Mouse (Mus musculus) testis, postnatal 10 days (tissue): ENCODE results near the gene Trex1.
A peak's percentile ranks its signal among the peaks of the same experiment; 100 is the strongest.

Source experiments
- DNase-seq: peaks from one replicate; pipeline ENCODE4 v3.0.0; 2021; ENCODE audit warnings: low spot score

Trex1 gene

GRCm38 (mm10) chr9:109051651-109052489 is 7.7 kb downstream of the Trex1 start:
- peak; percentile 29 for DNase-seq

DNA sequence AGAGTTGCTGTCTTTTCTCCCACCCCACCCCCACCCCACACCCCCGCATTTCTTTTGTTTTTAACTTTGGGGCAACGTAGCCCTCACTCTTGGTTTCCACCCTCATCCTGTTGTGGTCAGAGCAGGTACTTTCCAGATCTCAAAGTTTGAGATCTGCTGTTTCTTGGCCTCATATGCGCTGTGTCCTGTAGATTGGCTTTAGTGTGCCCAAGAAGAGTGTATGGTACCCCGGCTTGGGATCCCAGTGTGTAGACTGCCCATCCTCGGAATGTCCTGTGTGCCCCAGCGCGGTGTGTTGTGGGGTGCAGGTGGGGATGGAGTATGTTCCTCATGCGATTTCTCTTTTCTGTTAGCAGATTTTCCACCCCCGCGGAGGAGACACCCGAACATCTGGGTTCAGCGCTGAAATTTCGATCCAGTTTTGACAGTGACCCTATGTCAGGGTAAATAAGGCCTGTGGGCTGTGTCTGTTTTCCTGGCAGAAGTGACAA is 8.5 kb downstream of the Trex1 start:
- no peak for DNase-seq

DNA sequence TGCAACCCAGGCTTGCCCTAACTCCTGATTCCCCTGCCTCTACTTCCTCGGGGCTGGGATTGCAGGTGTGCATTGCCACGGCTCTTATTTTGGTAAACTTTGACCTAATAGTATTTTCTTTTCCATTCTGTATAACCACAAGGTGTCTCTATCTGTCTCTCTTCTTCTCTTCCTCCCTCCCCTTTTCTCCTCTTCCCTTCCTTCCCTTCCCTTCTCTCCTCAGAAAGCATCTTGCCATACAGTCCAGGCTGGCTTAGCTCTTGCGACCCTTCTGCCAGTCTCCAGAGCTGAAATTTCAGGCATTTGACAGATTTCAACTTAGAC is 8.9 kb downstream of the Trex1 start:
- no peak for DNase-seq

DNA sequence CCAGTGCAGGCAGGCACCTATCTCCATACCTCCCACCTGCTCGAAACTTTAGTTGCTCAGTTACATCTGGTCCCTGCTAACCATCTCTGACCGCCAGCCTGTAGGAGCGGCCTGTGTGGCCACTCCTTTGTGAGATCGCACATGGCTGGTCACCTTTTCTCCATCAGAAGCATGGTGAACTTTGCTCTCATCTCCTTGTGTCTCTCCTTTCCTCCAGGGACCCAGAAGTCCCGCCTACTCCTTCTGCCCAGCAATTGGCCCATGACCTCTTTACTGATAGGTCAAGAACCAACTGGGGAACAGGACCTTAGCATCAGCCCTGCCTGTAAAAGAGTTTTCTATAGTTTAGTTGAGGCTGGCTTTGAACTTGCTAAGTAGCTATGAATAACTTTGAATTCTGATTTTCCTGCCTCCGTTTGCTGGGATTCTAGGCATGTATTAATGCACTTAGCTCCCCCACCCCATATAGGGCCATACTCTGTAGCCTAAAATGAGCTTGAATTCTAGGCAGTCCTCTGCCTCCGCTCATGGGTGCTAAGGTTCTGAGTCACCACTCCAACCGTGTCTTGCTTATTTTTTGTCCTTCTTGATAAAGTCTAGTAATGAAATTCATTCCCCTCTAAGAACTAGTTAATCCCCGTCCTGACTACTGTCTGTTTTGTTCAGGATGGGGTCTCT is 9.4 kb downstream of the Trex1 start:
- peak; percentile 32 for DNase-seq

- no peak for DNase-seq
Measured at GRCm38 (mm10) chr9:109049316-109049715, 10.2 kb downstream of the Trex1 start.

- peak; percentile 69 for DNase-seq
Measured at GRCm38 (mm10) chr9:109046306-109046705, 13.2 kb downstream of the Trex1 start.

GRCm38 (mm10) chr9:109041351-109041750 is 18.2 kb downstream of the Trex1 start:
- no peak for DNase-seq

- DNase-seq, result peak; percentile 39
Measured at GRCm38 (mm10) chr9:109040906-109041305, 18.6 kb downstream of the Trex1 start.

GRCm38 (mm10) chr9:109040216-109040615 is 19.3 kb downstream of the Trex1 start:
- peak; percentile 31 for DNase-seq

DNA sequence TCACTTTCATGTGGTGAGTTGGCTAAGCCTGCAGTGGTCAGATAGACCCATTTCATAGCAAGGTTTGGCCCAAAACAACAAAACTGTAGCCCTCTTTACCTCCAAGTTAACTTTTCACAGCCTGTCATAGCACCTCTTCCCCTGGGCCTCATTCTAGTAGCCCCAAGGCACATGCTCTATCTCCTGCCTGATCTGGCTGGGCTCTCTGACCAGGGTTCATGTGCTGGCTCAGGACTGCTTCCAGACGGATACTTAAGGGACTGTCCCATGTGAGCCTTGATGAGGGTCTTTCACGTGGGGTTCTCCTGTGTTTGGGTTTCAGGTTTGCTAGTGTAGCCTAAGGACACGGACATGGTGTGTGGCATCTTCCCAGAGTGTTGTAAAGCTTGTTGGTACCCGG is 19.9 kb downstream of the Trex1 start:
- DNase-seq, result peak; percentile 35

GRCm38 (mm10) chr9:109038901-109039364 is 20.6 kb downstream of the Trex1 start:
- peak; percentile 67 for DNase-seq

- DNase-seq, result peak; percentile 87
Measured at GRCm38 (mm10) chr9:109038086-109038895, 21.2 kb downstream of the Trex1 start, which contains the start of gene Shisa5. Gene Shisa5, plus strand, starts transcription at chr9:109038565.

GRCm38 (mm10) chr9:109032435-109032834 is 27.1 kb downstream of the Trex1 start:
- no peak for DNase-seq

DNA sequence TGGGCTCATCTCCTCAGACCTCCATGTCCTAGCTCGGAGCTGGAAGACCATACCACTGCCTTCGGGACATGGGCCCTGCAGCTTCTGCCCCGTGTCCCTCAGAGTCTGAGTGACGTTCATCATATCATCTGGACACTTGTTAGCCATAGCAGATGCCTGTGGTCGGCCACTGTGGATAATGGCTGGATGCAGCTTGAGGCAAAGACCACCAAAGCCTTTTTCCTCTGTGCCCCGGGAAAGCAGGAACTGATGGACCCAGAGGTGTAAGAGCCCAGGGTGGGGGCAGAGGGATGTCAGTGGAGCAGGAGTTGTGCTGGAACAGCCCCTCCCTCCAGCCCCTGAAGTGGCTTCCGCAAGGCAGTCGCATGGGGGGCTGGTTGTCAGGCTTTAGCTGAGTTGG is 27.8 kb downstream of the Trex1 start:
- DNase-seq, result peak; percentile 36

DNA sequence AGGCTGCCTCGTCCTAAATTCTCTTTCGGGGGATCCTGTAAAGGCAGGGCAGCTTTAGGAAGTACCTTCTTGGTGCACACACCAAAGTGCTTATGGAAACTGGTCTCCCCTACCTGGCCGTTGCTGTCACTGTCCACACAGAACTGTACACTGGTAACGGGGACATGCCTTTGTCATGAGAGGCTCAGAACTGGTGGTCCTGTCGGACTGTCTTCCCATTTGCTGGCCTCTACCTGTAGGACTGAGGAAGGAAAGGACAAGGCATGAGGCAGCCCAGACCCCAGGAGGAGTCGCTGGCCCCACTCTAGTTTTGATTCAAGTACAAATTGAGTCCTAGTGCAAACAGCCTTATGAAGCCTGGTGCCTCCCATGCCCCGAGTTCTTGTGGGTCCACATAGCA is 28.5 kb downstream of the Trex1 start:
- DNase-seq, result peak; percentile 27

GRCm38 (mm10) chr9:109030312-109030711 is 29.2 kb downstream of the Trex1 start:
- DNase-seq, result no peak

DNA sequence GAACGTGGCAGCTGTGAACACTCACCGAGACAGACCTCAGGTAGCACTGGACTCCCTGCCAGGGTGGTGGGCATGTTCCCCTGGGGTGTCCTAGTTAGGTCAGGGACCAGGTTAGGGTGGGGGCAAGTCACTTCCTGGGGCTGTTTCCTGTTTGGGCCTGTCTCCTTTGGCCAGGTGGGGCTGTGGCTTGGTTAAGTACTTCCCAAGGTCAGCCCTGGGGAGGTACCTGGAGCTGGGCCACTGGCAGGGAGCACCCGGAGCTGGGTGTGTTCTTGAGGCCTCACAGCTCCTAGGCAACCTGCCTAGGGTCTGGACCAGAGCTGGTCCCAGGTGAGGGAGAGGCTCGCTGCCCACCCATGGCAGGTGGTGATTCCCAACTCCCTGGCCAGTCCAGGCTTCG is 30.6 kb downstream of the Trex1 start:
- peak; percentile 41 for DNase-seq

DNA sequence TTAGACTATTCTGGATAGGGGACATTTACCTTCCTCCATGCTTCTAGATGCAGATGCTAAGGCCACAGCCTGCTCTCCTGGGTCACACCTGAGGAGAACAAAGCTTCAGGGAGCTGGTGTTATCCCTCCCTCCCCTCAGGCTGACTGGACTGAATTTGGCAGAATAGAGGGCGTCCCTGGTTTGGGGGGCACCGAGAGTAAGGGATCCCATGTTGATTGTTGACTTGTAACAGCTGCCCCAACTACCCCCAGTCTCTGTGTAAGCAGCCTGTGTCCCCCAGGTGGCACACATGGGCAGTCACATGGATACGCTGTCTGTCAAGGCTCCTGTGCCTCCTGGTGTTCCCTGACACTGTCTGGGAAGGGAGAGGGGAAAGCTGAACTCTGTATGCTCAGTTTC is 31.1 kb downstream of the Trex1 start:
- DNase-seq, result peak; percentile 34

DNA sequence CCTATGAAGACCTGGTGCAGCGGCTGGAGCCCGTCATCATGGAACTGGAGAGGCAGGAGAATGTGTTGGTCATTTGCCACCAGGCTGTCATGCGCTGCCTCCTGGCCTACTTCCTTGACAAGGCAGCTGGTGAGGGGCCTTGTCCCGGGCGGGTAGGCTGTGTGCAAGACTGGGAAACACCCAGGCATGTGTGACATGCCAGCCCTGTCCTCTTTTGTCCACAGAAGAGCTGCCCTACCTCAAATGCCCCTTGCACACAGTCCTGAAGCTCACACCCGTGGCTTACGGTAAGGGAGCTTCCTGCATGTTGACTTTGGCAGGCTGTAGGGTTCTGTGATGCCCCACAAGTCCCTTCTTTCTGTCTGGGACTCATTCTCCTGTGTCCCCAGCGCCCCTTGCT is 32.0 kb downstream of the Trex1 start:
- peak; percentile 38 for DNase-seq

GRCm38 (mm10) chr9:109022866-109023685 is 36.5 kb downstream of the Trex1 start:
- peak; percentile 39 for DNase-seq

DNA sequence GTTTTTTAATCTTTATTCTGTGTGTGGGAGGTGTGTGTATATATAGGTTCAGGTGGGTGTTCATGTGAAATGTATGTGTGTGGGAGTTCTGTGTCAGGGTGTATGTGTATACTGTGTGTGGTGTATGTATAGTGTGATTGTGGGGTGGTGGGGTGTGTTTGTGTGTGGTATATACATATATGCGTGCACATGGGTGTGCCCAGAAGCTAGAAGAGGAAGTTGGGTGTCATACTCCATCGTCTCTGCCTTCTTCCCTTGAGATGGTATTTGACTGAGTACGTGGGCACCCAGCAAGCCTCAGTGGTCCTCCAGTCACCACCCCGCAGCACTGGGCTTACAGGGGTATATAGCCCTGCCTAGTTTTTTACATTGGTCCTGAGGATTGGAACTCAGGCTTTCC is 38.1 kb downstream of the Trex1 start:
- peak; percentile 25 for DNase-seq
